Mouse (Mus musculus): Measurements from ENCODE around the gene Hist1h2ao. TPM values are rescaled to one million over a fixed set of nuclear protein-coding genes. Genes with fewer than 3 reads are reported as not detected.
"Not testable (repeated sequence)": the region's sequence is repeated elsewhere in the genome, so short reads cannot be mapped to it uniquely, and the experiment has no call there.

The Hist1h2ao gene
- polyA plus RNA-seq, 1 experiment from 2014 or later: not detected

DNA sequence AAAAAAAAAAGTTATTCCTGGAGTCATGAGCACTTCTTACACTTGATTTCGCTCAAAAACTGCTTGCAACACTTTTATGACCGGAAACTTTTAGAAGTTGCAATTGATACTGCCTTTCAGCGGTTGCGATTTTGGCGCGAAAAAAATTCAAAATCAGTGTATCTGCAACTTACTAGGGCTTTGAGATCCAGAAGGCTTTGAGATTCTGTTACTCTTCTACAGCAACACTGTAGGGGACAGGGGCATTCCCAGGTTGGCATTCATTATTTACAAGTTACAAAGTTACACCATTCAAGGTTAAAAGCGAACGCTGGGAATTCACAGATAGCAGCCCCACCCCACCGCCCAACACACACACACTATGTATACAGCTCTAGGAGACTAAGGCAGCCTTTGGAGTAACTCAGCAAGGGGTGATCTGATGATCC is 26.5 kb upstream of the Hist1h2ao start:
- H3K9ac ChIP-seq (ENCODE audit: low read length): peak overlapping the region; percentile 64
- peak; percentile 73 for DNase-seq (ENCODE audit: low spot score)
- 1% methylated on average over 9 of the region's 9 CpGs for WGBS
- H3K4me1 ChIP-seq (replicated peaks; ENCODE audit: control insufficient read depth, insufficient read depth, low read length): peaks cover 9% of the 10 kb centered on the region; the same call in 1 of the 2 replicates
- ATAC-seq (replicated peaks; ENCODE audit: low FRiP score): no peak
- H3K4me3 ChIP-seq (ENCODE audit: low read depth, low read length): peak overlapping the region; percentile 40
- no peaks in the 10 kb centered on the region for H3K36me3 ChIP-seq (ENCODE audit: control insufficient read depth, insufficient read depth, low read length)
- peak overlapping the region; percentile 92 for H3K27ac ChIP-seq (ENCODE audit: low read depth, low read length)
- H3K9me3 ChIP-seq (ENCODE audit: control insufficient read depth, low read length): no peaks in the 10 kb centered on the region
- no peaks in the 10 kb centered on the region for H3K27me3 ChIP-seq (ENCODE audit: control insufficient read depth, insufficient read depth, low read length)
- peak overlapping the region; percentile 51 for H3K4me2 ChIP-seq (ENCODE audit: low read depth, low read length, severe bottlenecking)

DNA sequence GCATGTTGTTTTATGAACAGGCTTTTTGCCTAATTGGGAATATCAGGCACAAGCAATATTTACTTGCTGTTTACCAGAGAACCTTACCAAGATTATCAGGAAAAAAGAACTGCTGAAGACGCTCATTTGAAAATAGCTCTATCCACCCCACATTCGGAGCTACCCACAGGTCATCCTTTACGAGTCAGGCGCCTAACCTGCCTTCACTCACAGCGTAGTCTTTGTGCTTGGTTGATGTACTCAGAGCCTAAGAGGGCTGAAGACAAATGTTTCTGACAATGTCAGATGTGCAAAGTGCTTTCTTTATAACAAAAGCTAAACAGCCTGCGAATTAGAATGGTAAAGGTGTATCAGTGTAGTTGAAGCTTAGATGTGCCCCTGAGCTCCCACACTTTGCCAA is 26.0 kb upstream of the Hist1h2ao start:
- Histone ChIP-seq H3K4me2 (ENCODE audit: low read depth, low read length, severe bottlenecking) (peak overlapping the region; percentile 51; the same call in 1 of the 2 replicates), H3K36me3 (ENCODE audit: control insufficient read depth, insufficient read depth, low read length) (no peaks in the 10 kb centered on the region), H3K9me3 (ENCODE audit: control insufficient read depth, low read length) (no peaks in the 10 kb centered on the region), H3K27ac (ENCODE audit: low read depth, low read length) (peak overlapping the region; percentile 92), H3K4me1 (replicated peaks; ENCODE audit: control insufficient read depth, insufficient read depth, low read length) (peaks cover 11% of the 10 kb centered on the region; the same call in 1 of the 2 replicates), H3K4me3 (ENCODE audit: low read depth, low read length) (no peak overlapping the region), H3K27me3 (ENCODE audit: control insufficient read depth, insufficient read depth, low read length) (no peaks in the 10 kb centered on the region), H3K9ac (ENCODE audit: low read length) (peak overlapping the region; percentile 64)
- ATAC-seq (replicated peaks; ENCODE audit: low FRiP score) (no peak), DNase-seq (ENCODE audit: low spot score) (peak; percentile 45)
- WGBS: 25% methylated on average over 6 of the region's 6 CpGs

DNA sequence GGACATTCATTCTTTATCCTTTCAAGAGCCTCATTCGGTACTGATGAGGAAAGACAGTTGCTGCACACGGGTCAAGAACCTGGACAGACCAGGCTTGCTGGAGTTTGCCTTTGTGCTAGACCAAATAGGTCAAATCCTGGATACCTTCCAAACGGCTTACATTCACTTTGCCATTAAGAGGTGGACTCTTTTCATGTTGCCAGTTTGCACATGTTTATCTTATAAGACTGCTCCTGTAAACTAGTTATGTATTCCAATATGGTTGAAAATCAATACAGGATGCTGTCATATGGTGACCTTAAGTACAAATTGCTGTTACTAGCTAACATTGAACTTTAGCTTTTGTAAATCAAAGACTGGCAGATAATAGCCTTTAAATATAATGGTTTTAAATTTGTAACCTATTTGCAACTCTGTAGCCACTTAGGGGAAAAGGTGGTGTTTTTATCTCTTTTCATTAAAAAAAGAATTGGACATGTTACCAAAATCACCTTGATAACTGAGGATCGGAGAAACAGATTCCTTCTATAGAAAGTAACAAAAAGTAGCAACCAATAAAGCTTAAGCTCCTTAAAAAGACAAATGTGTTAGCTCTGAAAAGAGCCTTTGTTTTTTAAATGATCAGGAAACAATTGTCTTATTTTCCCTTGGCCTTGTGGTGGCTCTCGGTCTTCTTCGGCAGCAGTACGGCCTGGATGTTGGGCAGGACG is 23.9 kb upstream of the Hist1h2ao start:
- Histone ChIP-seq H3K9ac (ENCODE audit: low read length) (peak overlapping the region; percentile 56), H3K27me3 (ENCODE audit: control insufficient read depth, insufficient read depth, low read length) (no peaks in the 10 kb centered on the region), H3K4me1 (replicated peaks; ENCODE audit: control insufficient read depth, insufficient read depth, low read length) (peaks cover 13% of the 10 kb centered on the region; the same call in 1 of the 2 replicates), H3K27ac (ENCODE audit: low read depth, low read length) (peak overlapping the region; percentile 90), H3K4me2 (ENCODE audit: low read depth, low read length, severe bottlenecking) (peak overlapping the region; percentile 46), H3K4me3 (ENCODE audit: low read depth, low read length) (peak overlapping the region; percentile 31), H3K9me3 (ENCODE audit: control insufficient read depth, low read length) (no peaks in the 10 kb centered on the region), H3K36me3 (ENCODE audit: control insufficient read depth, insufficient read depth, low read length) (no peaks in the 10 kb centered on the region)
- 3% methylated on average over 8 of the region's 8 CpGs for WGBS
- no peak for ATAC-seq (replicated peaks; ENCODE audit: low FRiP score)
- DNase-seq (ENCODE audit: low spot score): peak; percentile 59

DNA sequence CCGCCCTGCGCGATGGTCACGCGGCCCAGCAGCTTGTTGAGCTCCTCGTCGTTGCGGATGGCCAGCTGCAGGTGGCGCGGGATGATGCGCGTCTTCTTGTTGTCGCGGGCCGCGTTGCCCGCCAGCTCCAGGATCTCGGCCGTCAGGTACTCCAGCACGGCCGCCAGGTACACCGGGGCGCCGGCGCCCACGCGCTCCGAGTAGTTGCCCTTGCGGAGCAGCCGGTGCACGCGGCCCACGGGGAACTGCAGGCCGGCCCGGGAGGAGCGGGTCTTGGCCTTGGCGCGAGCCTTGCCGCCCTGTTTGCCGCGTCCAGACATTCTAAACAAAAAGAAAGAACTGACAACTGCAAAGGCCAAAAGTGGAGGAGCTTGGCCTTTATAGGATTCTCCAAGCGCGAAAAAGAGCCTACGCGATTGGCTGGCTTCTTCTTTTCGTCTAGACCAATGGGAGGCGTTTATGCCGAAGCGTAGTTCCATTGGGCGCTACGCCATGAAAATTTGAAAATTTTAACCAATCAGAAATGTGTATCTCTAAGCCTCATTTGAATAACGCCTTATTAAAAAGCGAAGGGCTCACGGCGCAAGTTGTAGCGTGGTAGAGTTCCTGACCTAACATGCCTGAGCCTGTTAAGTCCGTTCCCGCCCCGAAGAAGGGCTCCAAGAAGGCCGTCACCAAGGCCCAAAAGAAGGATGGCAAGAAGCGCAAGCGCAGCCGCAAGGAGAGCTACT is 23.2 kb upstream of the Hist1h2ao start, which contains the start of the genes Hist1h2an and Hist1h2bp:
Hist1h2an (minus strand) TSS at position 320 of the 731 bp plus-strand sequence.
Hist1h2bp (plus strand) TSS at position 563 of the 731 bp plus-strand sequence.
- WGBS: under 1% methylated on average over 33 of the region's 63 CpGs

DNA sequence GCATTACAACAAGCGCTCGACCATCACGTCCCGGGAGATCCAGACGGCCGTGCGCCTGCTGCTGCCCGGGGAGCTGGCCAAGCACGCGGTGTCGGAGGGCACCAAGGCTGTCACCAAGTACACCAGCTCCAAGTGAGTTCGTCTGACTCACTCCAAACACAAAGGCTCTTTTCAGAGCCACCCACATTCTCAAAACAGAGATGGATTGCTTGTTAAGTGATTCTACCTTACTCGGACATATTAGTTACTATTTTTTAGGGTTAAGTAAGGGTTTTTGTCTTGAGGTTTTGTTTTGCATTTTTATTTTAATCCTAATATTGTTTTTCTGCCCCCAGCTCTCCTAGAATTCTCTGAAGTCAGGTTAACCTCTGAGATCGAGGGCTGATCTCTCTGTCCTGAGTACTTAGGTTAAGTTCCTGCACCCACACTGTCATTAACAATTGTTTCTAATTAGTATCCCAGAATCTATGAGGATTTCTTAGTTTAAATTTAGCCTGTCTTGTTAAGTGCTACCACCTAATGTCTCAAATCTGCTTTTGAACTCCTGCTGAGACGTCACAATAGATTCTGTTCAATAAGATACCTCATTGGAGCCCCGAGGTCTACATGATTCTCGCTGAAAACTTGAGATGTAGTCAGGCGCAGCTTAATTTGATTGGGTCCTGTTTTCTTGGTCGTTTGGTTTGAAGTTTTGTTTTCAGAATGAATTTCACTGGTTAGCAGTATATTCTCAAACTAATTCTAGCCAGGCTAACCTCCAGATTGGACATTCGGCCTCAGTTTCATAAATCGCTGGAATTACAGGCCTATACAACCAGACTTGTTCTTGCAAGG is 22.3 kb upstream of the Hist1h2ao start:
- H3K4me3 ChIP-seq (ENCODE audit: low read depth, low read length): peak overlapping the region; percentile 18; the same call in 1 of the 2 replicates
- no peaks in the 10 kb centered on the region for H3K27me3 ChIP-seq (ENCODE audit: control insufficient read depth, insufficient read depth, low read length)
- peak overlapping the region; percentile 49 for H3K4me2 ChIP-seq (ENCODE audit: low read depth, low read length, severe bottlenecking)
- no peaks in the 10 kb centered on the region for H3K9me3 ChIP-seq (ENCODE audit: control insufficient read depth, low read length)
- WGBS: 10% methylated on average over 13 of the region's 21 CpGs
- H3K9ac ChIP-seq (ENCODE audit: low read length): peak overlapping the region; percentile 65
- DNase-seq (ENCODE audit: low spot score) (peak; percentile 52), ATAC-seq (replicated peaks; ENCODE audit: low FRiP score) (peak; percentile 21)
- H3K4me1 ChIP-seq (replicated peaks; ENCODE audit: control insufficient read depth, insufficient read depth, low read length): peaks cover 13% of the 10 kb centered on the region; the same call in 1 of the 2 replicates
- peak overlapping the region; percentile 95 for H3K27ac ChIP-seq (ENCODE audit: low read depth, low read length)
- H3K36me3 ChIP-seq (ENCODE audit: control insufficient read depth, insufficient read depth, low read length): no peaks in the 10 kb centered on the region

More for the DNA sequence above, 23.2 kb upstream of the Hist1h2ao start, which contains the start of the genes Hist1h2an and Hist1h2bp:
- not testable (repeated sequence) for H3K9me3 ChIP-seq (ENCODE audit: control insufficient read depth, low read length); H3K36me3 ChIP-seq (ENCODE audit: control insufficient read depth, insufficient read depth, low read length); H3K27me3 ChIP-seq (ENCODE audit: control insufficient read depth, insufficient read depth, low read length)
- H3K4me3 ChIP-seq (ENCODE audit: low read depth, low read length): peak within 1 kb of the TSS; percentile 31
- H3K9ac ChIP-seq (ENCODE audit: low read length): peak within 1 kb of the TSS; percentile 65
- H3K27ac ChIP-seq (ENCODE audit: low read depth, low read length): peak within 1 kb of the TSS; percentile 95
- ATAC-seq (replicated peaks; ENCODE audit: low FRiP score): peak; percentile 93
- DNase-seq (ENCODE audit: low spot score): peak; percentile 90
- peak within 1 kb of the TSS; percentile 49 for H3K4me2 ChIP-seq (ENCODE audit: low read depth, low read length, severe bottlenecking)
- peaks cover 13% of the 10 kb centered on the region; the same call in 1 of the 2 replicates for H3K4me1 ChIP-seq (replicated peaks; ENCODE audit: control insufficient read depth, insufficient read depth, low read length)

DNA sequence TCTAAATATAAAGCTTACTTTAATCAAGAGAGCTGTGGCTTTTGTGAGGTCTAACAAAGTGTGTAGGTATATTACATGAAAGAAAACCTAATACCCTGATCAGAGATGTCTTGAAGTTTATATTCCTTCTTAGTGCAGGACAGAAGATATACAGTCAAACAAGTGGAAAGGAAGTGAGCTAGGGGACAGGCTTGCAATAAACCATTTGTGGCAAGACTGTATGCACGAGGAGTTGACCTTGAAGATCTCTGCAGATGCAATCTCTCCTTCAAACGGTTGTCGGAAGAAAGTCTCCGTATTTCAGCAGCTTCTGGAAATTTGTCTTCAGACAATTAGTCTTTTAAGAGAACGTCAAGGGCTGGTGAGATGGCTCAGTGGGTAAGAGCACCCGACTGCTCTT is 20.3 kb upstream of the Hist1h2ao start:
- 70% methylated on average over 6 of the region's 6 CpGs for WGBS
- H3K4me1 ChIP-seq (replicated peaks; ENCODE audit: control insufficient read depth, insufficient read depth, low read length): peaks cover 10% of the 10 kb centered on the region; the same call in 1 of the 2 replicates
- H3K9me3 ChIP-seq (ENCODE audit: control insufficient read depth, low read length): no peaks in the 10 kb centered on the region
- no peaks in the 10 kb centered on the region for H3K36me3 ChIP-seq (ENCODE audit: control insufficient read depth, insufficient read depth, low read length)
- H3K27me3 ChIP-seq (ENCODE audit: control insufficient read depth, insufficient read depth, low read length): no peaks in the 10 kb centered on the region
- DNase-seq (ENCODE audit: low spot score): peak; percentile 30
- no peak overlapping the region for H3K9ac ChIP-seq (ENCODE audit: low read length)
- no peak overlapping the region for H3K4me3 ChIP-seq (ENCODE audit: low read depth, low read length)
- peak overlapping the region; percentile 2; the same call in 1 of the 2 replicates for H3K27ac ChIP-seq (ENCODE audit: low read depth, low read length)
- no peak for ATAC-seq (replicated peaks; ENCODE audit: low FRiP score)
- no peak overlapping the region for H3K4me2 ChIP-seq (ENCODE audit: low read depth, low read length, severe bottlenecking)

DNA sequence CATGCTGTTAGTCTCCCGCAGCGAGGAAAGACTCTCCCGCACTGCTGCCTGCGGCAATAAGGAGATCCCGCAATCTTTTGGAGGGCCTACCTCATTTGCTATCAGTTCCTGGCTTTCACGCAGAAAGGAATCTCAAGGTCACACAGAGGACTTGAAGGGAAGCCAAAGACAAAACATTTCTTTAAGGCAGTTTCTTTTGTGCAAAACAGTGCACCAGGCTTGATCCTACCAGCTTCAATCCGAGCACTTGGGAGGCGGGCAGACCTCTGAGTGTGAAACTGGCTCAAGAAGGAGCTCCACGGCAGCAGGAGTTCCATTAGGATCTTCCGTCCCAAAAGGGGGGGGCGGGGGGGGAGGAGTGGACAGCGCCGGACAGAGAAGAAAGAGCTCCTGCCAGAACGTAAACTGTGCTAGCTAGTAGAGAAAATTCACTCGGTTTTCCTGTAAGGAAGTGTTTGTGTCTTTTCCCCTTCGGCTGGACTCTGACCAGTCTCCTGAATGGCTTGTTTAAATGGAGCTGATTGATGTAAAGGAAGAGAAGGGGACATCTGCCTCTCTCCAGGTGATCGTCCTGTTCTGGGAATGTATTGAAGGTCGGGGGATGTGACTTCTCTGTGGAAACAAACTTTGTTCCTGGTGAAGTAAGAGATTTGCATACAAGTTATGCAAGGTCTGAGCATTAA is 19.5 kb upstream of the Hist1h2ao start:
- H3K27ac ChIP-seq (ENCODE audit: low read depth, low read length): no peak overlapping the region
- no peak overlapping the region; the same call in 1 of the 2 replicates for H3K4me3 ChIP-seq (ENCODE audit: low read depth, low read length)
- no peak for ATAC-seq (replicated peaks; ENCODE audit: low FRiP score)
- WGBS: 6% methylated on average over 17 of the region's 18 CpGs
- peak overlapping the region; percentile 38; the same call in 1 of the 2 replicates for H3K4me2 ChIP-seq (ENCODE audit: low read depth, low read length, severe bottlenecking)
- H3K36me3 ChIP-seq (ENCODE audit: control insufficient read depth, insufficient read depth, low read length): no peaks in the 10 kb centered on the region
- peak; percentile 61 for DNase-seq (ENCODE audit: low spot score)
- peaks cover 10% of the 10 kb centered on the region; the same call in 1 of the 2 replicates for H3K4me1 ChIP-seq (replicated peaks; ENCODE audit: control insufficient read depth, insufficient read depth, low read length)
- H3K9ac ChIP-seq (ENCODE audit: low read length): peak overlapping the region; percentile 47
- H3K9me3 ChIP-seq (ENCODE audit: control insufficient read depth, low read length): no peaks in the 10 kb centered on the region
- no peaks in the 10 kb centered on the region for H3K27me3 ChIP-seq (ENCODE audit: control insufficient read depth, insufficient read depth, low read length)

Measured in forebrain, embryonic 11.5 days (tissue).